Mouse (Mus musculus) heart, embryonic 11.5 days (tissue): Measurements from ENCODE around the gene Eif3l. TPM values are rescaled to one million over a fixed set of nuclear protein-coding genes. Genes with fewer than 3 reads are reported as not detected.
A peak's percentile ranks its signal among the peaks of the same experiment; 100 is the strongest.

ENCODE experiments used
- ATAC-seq: fragments of 200-750 bp; cut with Nextera tagmentation; replicated peaks from 2 replicates; pipeline ENCODE4 v1.8.0; 2017; ENCODE audit warnings: moderate library complexity; ENCODE audit not compliant: insufficient number of reproducible peaks, low FRiP score, low TSS enrichment
- H3K27ac ChIP-seq: fragments of 300-500 bp; sonication (generic); 2 replicates; pipeline ENCODE4 v1.5.1; 2014; ENCODE audit warnings: mild to moderate bottlenecking, low read depth, low read length
- H3K27me3 ChIP-seq: fragments of 300-500 bp; sonication (generic); 2 replicates; pipeline ENCODE4 v1.6.1; 2014; ENCODE audit warnings: mild to moderate bottlenecking, low read length, mixed read lengths; ENCODE audit not compliant: control insufficient read depth, insufficient read depth
- H3K36me3 ChIP-seq: fragments of 300-500 bp; sonication (generic); 2 replicates; pipeline ENCODE4 v1.6.1; 2014; ENCODE audit warnings: mild to moderate bottlenecking, low read length, moderate library complexity, mixed read lengths; ENCODE audit not compliant: control insufficient read depth, insufficient read depth
- H3K4me1 ChIP-seq: fragments of 300-500 bp; sonication (generic); 2 replicates; pipeline ENCODE4 v1.6.1; 2014; ENCODE audit warnings: low read length; ENCODE audit not compliant: control insufficient read depth, insufficient read depth
- H3K4me2 ChIP-seq: fragments of 300-500 bp; sonication (generic); 2 replicates; pipeline ENCODE4 v1.6.1; 2014; ENCODE audit warnings: mild to moderate bottlenecking, moderate library complexity
- H3K4me3 ChIP-seq: fragments of 300-500 bp; sonication (generic); 2 replicates; pipeline ENCODE4 v1.5.1; 2014; ENCODE audit warnings: low read depth, low read length
- H3K9ac ChIP-seq: fragments of 300-500 bp; sonication (generic); 2 replicates; pipeline ENCODE4 v1.6.1; 2014; ENCODE audit warnings: mild to moderate bottlenecking, low read depth, low read length, moderate library complexity
- H3K9me3 ChIP-seq: fragments of 300-500 bp; sonication (generic); replicated peaks from 2 replicates; pipeline ENCODE4 v1.6.1; 2016; ENCODE audit warnings: low read length; ENCODE audit not compliant: control insufficient read depth
- WGBS: fragments of 180-500 bp; shearing (Covaris S2); extraction: QIAGEN DNeasy Blood & Tissue Kit; methylation state at CpG from one replicate; pipeline ENCODE4 v1.1.7; 2014; ENCODE audit not compliant: insufficient replicate concordance; 5-methylcytosine and 5-hydroxymethylcytosine counted together
- polyA plus RNA-seq: library from polyadenylated mRNA; unstranded; fragments of >200 nt; fragmentation: Nextera tagmentation; extraction: Ambion mirVana; gene quantifications from 2 replicates; pipeline ENCODE4 v1.2.1, GENCODE M21; 2014

Gene Eif3l
- polyA plus RNA-seq, 1 experiment from 2014 or later = 166 TPM

GRCm38 (mm10) chr15:79096556-79096955, 21.6 kb downstream of the Eif3l start:
- Histone ChIP-seq H3K9ac (0 out of 2 replicates have a peak overlapping the region, but pooled peaks have one; percentile 43), H3K4me2 (no peak overlapping the region; the same call in 1 of the 2 replicates), H3K4me1 (peaks cover 53% of the 10 kb centered on the region), H3K36me3 (peaks cover 15% of the 10 kb centered on the region), H3K27me3 (no peaks in the 10 kb centered on the region), H3K9me3 (no peaks in the 10 kb centered on the region), H3K27ac (peak overlapping the region; percentile 96), H3K4me3 (no peak overlapping the region)
- no peak for ATAC-seq
- 42% methylated on average over 3 of the region's 3 CpGs for WGBS

- Histone ChIP-seq H3K4me3 (no peak overlapping the region), H3K9me3 (no peaks in the 10 kb centered on the region), H3K9ac (peak overlapping the region; percentile 58; the same call in 1 of the 2 replicates), H3K36me3 (peaks cover 11% of the 10 kb centered on the region), H3K4me1 (peaks cover 58% of the 10 kb centered on the region), H3K27me3 (no peaks in the 10 kb centered on the region), H3K27ac (peak overlapping the region; percentile 96), H3K4me2 (peak overlapping the region; percentile 44)
- no peak for ATAC-seq
- WGBS = 24% methylated on average over 2 of the region's 2 CpGs
Measured at GRCm38 (mm10) chr15:79097135-79097534, 22.2 kb downstream of the Eif3l start.

- H3K4me3 ChIP-seq = no peak overlapping the region
- peaks cover 9% of the 10 kb centered on the region; the same call in 1 of the 2 replicates for H3K36me3 ChIP-seq
- no peaks in the 10 kb centered on the region for H3K9me3 ChIP-seq
- 8% methylated on average over 6 of the region's 6 CpGs for WGBS
- peak overlapping the region; percentile 44 for H3K4me2 ChIP-seq
- ATAC-seq = peak; percentile 62
- H3K27me3 ChIP-seq = no peaks in the 10 kb centered on the region
- peak overlapping the region; percentile 96 for H3K27ac ChIP-seq
- peaks cover 60% of the 10 kb centered on the region for H3K4me1 ChIP-seq
- peak overlapping the region; percentile 58; the same call in 1 of the 2 replicates for H3K9ac ChIP-seq
Measured at GRCm38 (mm10) chr15:79097611-79098025, 22.6 kb downstream of the Eif3l start.

GRCm38 (mm10) chr15:79098220-79098619, 23.2 kb downstream of the Eif3l start:
- Histone ChIP-seq H3K4me3 (no peak overlapping the region), H3K9ac (peak overlapping the region; percentile 58), H3K36me3 (peaks cover 9% of the 10 kb centered on the region; the same call in 1 of the 2 replicates), H3K4me1 (peaks cover 60% of the 10 kb centered on the region), H3K9me3 (no peaks in the 10 kb centered on the region), H3K27ac (peak overlapping the region; percentile 96), H3K4me2 (peak overlapping the region; percentile 44; the same call in 1 of the 2 replicates), H3K27me3 (no peaks in the 10 kb centered on the region)
- ATAC-seq = no peak
- WGBS = 46% methylated on average over 5 of the region's 5 CpGs

GRCm38 (mm10) chr15:79098868-79099267, 23.9 kb downstream of the Eif3l start:
- Histone ChIP-seq H3K9me3 (no peaks in the 10 kb centered on the region), H3K36me3 (peaks cover 5% of the 10 kb centered on the region; the same call in 1 of the 2 replicates), H3K27ac (peak overlapping the region; percentile 96), H3K27me3 (no peaks in the 10 kb centered on the region), H3K4me1 (peaks cover 60% of the 10 kb centered on the region), H3K9ac (peak overlapping the region; percentile 58), H3K4me3 (no peak overlapping the region), H3K4me2 (peak overlapping the region; percentile 11; the same call in 1 of the 2 replicates)
- ATAC-seq = no peak
- 38% methylated on average over 7 of the region's 7 CpGs for WGBS

- H3K27ac ChIP-seq = peak overlapping the region; percentile 96
- H3K9me3 ChIP-seq = no peaks in the 10 kb centered on the region
- 41% methylated on average over 4 of the region's 4 CpGs for WGBS
- no peak overlapping the region for H3K4me3 ChIP-seq
- H3K27me3 ChIP-seq = no peaks in the 10 kb centered on the region
- no peak overlapping the region for H3K9ac ChIP-seq
- H3K4me2 ChIP-seq = 0 out of 2 replicates have a peak overlapping the region, but pooled peaks have one; percentile 11
- peaks cover 60% of the 10 kb centered on the region for H3K4me1 ChIP-seq
- no peak for ATAC-seq
- H3K36me3 ChIP-seq = peaks cover 1% of the 10 kb centered on the region; the same call in 1 of the 2 replicates
Measured at GRCm38 (mm10) chr15:79099456-79099855, 24.5 kb downstream of the Eif3l start.

- peaks cover 60% of the 10 kb centered on the region for H3K4me1 ChIP-seq
- H3K27ac ChIP-seq = 0 out of 2 replicates have a peak overlapping the region, but pooled peaks have one; percentile 96
- H3K4me3 ChIP-seq = no peak overlapping the region
- H3K9me3 ChIP-seq = no peaks in the 10 kb centered on the region
- no peak overlapping the region for H3K4me2 ChIP-seq
- H3K27me3 ChIP-seq = no peaks in the 10 kb centered on the region
- WGBS = 68% methylated on average over 4 of the region's 4 CpGs
- H3K36me3 ChIP-seq = no peaks in the 10 kb centered on the region
- no peak overlapping the region for H3K9ac ChIP-seq
- ATAC-seq = no peak
Measured at GRCm38 (mm10) chr15:79100391-79100790, 25.4 kb downstream of the Eif3l start.

- no peak for ATAC-seq
- H3K4me3 ChIP-seq = no peak overlapping the region
- peak overlapping the region; percentile 25; the same call in 1 of the 2 replicates for H3K27ac ChIP-seq
- H3K36me3 ChIP-seq = no peaks in the 10 kb centered on the region
- no peaks in the 10 kb centered on the region for H3K9me3 ChIP-seq
- peaks cover 53% of the 10 kb centered on the region for H3K4me1 ChIP-seq
- no peak overlapping the region for H3K4me2 ChIP-seq
- peak overlapping the region; percentile 50; the same call in 1 of the 2 replicates for H3K9ac ChIP-seq
- no peaks in the 10 kb centered on the region for H3K27me3 ChIP-seq
Measured at GRCm38 (mm10) chr15:79101531-79101930, 26.6 kb downstream of the Eif3l start.

GRCm38 (mm10) chr15:79103264-79103663, 28.3 kb downstream of the Eif3l start:
- WGBS = 65% methylated on average over 10 of the region's 10 CpGs
- ATAC-seq = no peak
- H3K36me3 ChIP-seq = no peaks in the 10 kb centered on the region
- no peaks in the 10 kb centered on the region for H3K27me3 ChIP-seq
- H3K4me3 ChIP-seq = no peak overlapping the region
- no peaks in the 10 kb centered on the region for H3K9me3 ChIP-seq
- no peak overlapping the region for H3K27ac ChIP-seq
- no peak overlapping the region for H3K4me2 ChIP-seq
- H3K9ac ChIP-seq = no peak overlapping the region
- peaks cover 41% of the 10 kb centered on the region for H3K4me1 ChIP-seq
